Mouse (Mus musculus): ENCODE data around the gene Dlk2.

DNA sequence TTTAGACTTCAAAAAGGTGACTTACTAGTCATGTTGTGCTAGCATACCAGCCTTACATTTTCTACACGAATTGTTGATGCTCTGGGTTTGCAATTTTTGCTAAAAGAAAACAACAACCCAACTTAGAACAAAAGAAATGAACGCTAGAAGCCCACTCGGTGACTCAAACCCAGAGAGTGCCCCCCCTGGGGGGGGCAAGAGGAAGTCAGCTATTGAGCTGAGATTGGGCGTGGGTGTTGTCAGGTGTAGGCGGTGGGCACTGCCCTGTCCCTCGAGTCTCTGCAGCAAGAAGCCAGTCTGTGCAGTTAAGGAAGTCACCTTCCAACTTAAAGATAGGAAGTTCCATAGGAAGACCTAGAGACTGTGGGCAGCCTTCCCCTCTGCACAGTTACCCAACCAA, 620 bp upstream of the Dlk2 start:
- TF ChIP-seq CTCF (IDR thresholded peaks at IDR 0.05) (no peak), POLR2A (IDR thresholded peaks at IDR 0.05; ENCODE audit: insufficient read depth, low read depth, low read length) (no peak)

Measured in heart, adult 2 months (tissue).